ENCODE assay signal across 8 mouse cellular contexts in the genomic region with DNA sequence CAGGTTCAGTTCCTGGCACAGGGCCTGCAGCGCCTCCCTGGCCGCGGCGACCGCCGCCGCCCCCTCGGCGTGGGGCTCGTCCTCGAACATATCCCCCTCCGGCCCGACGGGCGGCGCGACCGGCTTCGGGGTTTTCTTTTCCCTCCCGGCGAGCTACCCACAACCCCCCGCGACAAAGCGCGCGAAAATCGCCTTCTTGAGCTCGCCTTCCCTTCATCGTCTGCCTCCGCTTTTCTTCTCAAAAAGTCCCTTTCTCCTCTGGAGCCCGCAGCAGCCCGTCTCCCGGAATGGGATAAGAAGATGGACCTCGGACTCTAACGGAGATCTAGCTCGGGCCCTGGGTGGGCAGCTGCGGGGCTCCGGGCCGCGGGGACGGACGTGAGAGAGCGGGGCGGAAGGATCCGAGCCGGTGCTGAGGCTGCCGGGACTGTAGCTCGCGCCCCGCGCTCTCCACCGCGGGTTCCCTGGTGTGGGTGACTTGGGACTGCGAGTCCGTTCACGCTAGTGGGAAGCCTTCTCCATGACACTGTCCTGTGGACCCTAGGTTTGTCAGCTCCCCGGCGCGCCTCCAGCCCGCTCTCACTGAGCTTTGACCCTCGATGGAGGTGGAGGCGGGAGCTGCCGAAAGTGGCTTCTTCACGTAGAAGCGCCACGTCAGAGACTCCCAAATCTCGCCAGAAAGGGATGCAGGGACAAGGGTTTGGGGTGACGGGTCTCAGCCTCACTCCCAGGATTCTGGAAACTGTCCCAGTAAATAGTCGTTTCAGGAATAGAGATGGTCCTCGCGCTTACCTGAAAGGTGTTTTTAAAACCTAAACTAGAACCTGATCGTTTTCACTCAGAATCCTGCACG. TPM values are rescaled to one million over a fixed set of nuclear protein-coding genes. Genes with fewer than 3 reads are reported as not detected.
DNase-seq lines count a peak whose midpoint lies in the region; ATAC-seq lines count a peak whose summit lies in the region.

Rbl1 (minus strand) TSS at position 169 of the 853 bp plus-strand sequence.

- peak within 1 kb of the TSS; percentile 91 for H3K9ac ChIP-seq in heart, embryonic 16.5 days (ENCODE audit: low read length)
- peak within 1 kb of the TSS; percentile 95 for H3K9ac ChIP-seq in liver, embryonic 15.5 days
- H3K9ac ChIP-seq in neural tube, embryonic 12.5 days: peak within 1 kb of the TSS; percentile 88

- ATAC-seq in CD4-positive, CD25-positive, alpha-beta regulatory T cell, adult 4 months: peak; percentile 68
- ATAC-seq in heart, embryonic 16.5 days (replicated peaks; ENCODE audit: extremely low read depth, insufficient read depth, low FRiP score): peak; percentile 87
- peak; percentile 86 for ATAC-seq in liver, embryonic 15.5 days (ENCODE audit: insufficient read depth)
- peak; percentile 88 for ATAC-seq in neural tube, embryonic 12.5 days (ENCODE audit: low FRiP score, low read depth)

- WGBS in forebrain, embryonic 10.5 days: 1% methylated on average over 73 of the region's 73 CpGs
- under 1% methylated on average over 73 of the region's 73 CpGs for WGBS in heart, embryonic 16.5 days
- WGBS in liver, embryonic 15.5 days (ENCODE audit: insufficient replicate concordance): 1% methylated on average over 73 of the region's 73 CpGs
- 2% methylated on average over 73 of the region's 73 CpGs for whole genome bisulfite sequencing in neural tube, embryonic 12.5 days

- peak within 1 kb of the TSS; percentile 63 for H3K4me3 ChIP-seq in forebrain, embryonic 10.5 days
- H3K4me3 ChIP-seq in heart, embryonic 16.5 days (ENCODE audit: low read length): peak within 1 kb of the TSS; percentile 72
- peak within 1 kb of the TSS; percentile 88 for H3K4me3 ChIP-seq in liver, embryonic 15.5 days (replicated peaks)
- H3K4me3 ChIP-seq in neural tube, embryonic 12.5 days: peak within 1 kb of the TSS; percentile 75

- peak within 1 kb of the TSS; percentile 92 for H3K4me2 ChIP-seq in heart, embryonic 16.5 days (ENCODE audit: low read depth, low read length)
- peak within 1 kb of the TSS; percentile 87 for H3K4me2 ChIP-seq in liver, embryonic 15.5 days
- peak within 1 kb of the TSS; percentile 77 for H3K4me2 ChIP-seq in neural tube, embryonic 12.5 days (replicated peaks)

- H3K27ac ChIP-seq in forebrain, embryonic 10.5 days: peak within 1 kb of the TSS; percentile 100
- peak within 1 kb of the TSS; percentile 89 for H3K27ac ChIP-seq in heart, embryonic 16.5 days (ENCODE audit: low read length)
- peak within 1 kb of the TSS; percentile 91 for H3K27ac ChIP-seq in liver, embryonic 15.5 days (replicated peaks)
- H3K27ac ChIP-seq in neural tube, embryonic 12.5 days: peak within 1 kb of the TSS; percentile 96

- H3K27me3 ChIP-seq in forebrain, embryonic 10.5 days (ENCODE audit: poor library complexity, severe bottlenecking): no peaks in the 10 kb centered on the region
- no peaks in the 10 kb centered on the region for H3K27me3 ChIP-seq in heart, embryonic 16.5 days (ENCODE audit: control insufficient read depth, insufficient read depth, low read length)
- no peaks in the 10 kb centered on the region for H3K27me3 ChIP-seq in liver, embryonic 15.5 days
- H3K27me3 ChIP-seq in neural tube, embryonic 12.5 days (replicated peaks): no peaks in the 10 kb centered on the region

- H3K4me1 ChIP-seq in forebrain, embryonic 10.5 days: peaks cover 31% of the 10 kb centered on the region
- H3K4me1 ChIP-seq in heart, embryonic 16.5 days (ENCODE audit: control insufficient read depth, insufficient read depth, low read length): peaks cover 11% of the 10 kb centered on the region; the same call in 1 of the 2 replicates
- H3K4me1 ChIP-seq in liver, embryonic 15.5 days (replicated peaks): peaks cover 34% of the 10 kb centered on the region
- peaks cover 3% of the 10 kb centered on the region; the same call in 1 of the 2 replicates for H3K4me1 ChIP-seq in neural tube, embryonic 12.5 days

- H3K36me3 ChIP-seq in forebrain, embryonic 10.5 days (replicated peaks): peaks cover 35% of the 10 kb centered on the region
- no peaks in the 10 kb centered on the region for H3K36me3 ChIP-seq in heart, embryonic 16.5 days (ENCODE audit: control insufficient read depth, insufficient read depth)
- H3K36me3 ChIP-seq in liver, embryonic 15.5 days (replicated peaks): peaks cover 23% of the 10 kb centered on the region
- H3K36me3 ChIP-seq in neural tube, embryonic 12.5 days: no peaks in the 10 kb centered on the region

- peaks cover 7% of the 10 kb centered on the region; the same call in 1 of the 2 replicates for H3K9me3 ChIP-seq in forebrain, embryonic 10.5 days
- peaks cover 6% of the 10 kb centered on the region for H3K9me3 ChIP-seq in heart, embryonic 16.5 days (replicated peaks; ENCODE audit: control insufficient read depth, low read length)
- no peaks in the 10 kb centered on the region for H3K9me3 ChIP-seq in liver, embryonic 15.5 days (replicated peaks)
- no peaks in the 10 kb centered on the region for H3K9me3 ChIP-seq in neural tube, embryonic 12.5 days

- peak; percentile 89 for DNase-seq in c-Kit-negative CD71-positive TER-119-positive erythroid progenitor cells, embryonic 14.5 days (ENCODE audit: low read depth, low spot score)
- DNase-seq in forebrain, embryonic 10.5 days (ENCODE audit: extremely low spot score, low spot score): peak; percentile 94
- DNase-seq in kidney, postnatal 36 days: peak; percentile 88 to 95
- DNase-seq in telencephalon, adult 2 months (ENCODE audit: low read depth, low spot score): peak; percentile 90

RNA-seq across cellular contexts. Expression of gene Rbl1, which starts in this region (rescaled TPM):
- 10 to 100 TPM; 19.3 to 23.4 TPM for polyA plus RNA-seq in CD4-positive, CD25-positive, alpha-beta regulatory T cell, adult 4 months (2017; shearing (Covaris generic))
- 27.2 and 30.5 TPM in 2 replicates for polyA plus RNA-seq in forebrain, embryonic 10.5 days (2016; fragmentation: Nextera tagmentation; extraction: Ambion mirVana)
- 15.1 and 16.3 TPM in 2 replicates for polyA plus RNA-seq in heart, embryonic 16.5 days (2015; fragmentation: Nextera tagmentation; extraction: Ambion mirVana)
- polyA plus RNA-seq in liver, embryonic 15.5 days (2015; fragmentation: Nextera tagmentation; extraction: Ambion mirVana): 19.7 and 20.9 TPM in 2 replicates
- polyA plus RNA-seq in neural tube, embryonic 12.5 days (2016; fragmentation: Nextera tagmentation; extraction: Ambion mirVana): 17.3 and 19.3 TPM in 2 replicates

Comparison
In these comparisons a context has a peak if more than half of its experiments do, and no peak if none do; other contexts are left out.
1. Peak in every context shown above with its lines: DNase-seq, ATAC-seq, H3K4me3 ChIP-seq and H3K27ac ChIP-seq.